Mouse (Mus musculus): ENCODE results near the gene Ly6g5b. TPM values are rescaled to one million over a fixed set of nuclear protein-coding genes. Genes with fewer than 3 reads are reported as not detected.

Gene Ly6g5b
- polyA plus RNA-seq, 1 experiment from 2014 or later: 0.86 TPM

DNA sequence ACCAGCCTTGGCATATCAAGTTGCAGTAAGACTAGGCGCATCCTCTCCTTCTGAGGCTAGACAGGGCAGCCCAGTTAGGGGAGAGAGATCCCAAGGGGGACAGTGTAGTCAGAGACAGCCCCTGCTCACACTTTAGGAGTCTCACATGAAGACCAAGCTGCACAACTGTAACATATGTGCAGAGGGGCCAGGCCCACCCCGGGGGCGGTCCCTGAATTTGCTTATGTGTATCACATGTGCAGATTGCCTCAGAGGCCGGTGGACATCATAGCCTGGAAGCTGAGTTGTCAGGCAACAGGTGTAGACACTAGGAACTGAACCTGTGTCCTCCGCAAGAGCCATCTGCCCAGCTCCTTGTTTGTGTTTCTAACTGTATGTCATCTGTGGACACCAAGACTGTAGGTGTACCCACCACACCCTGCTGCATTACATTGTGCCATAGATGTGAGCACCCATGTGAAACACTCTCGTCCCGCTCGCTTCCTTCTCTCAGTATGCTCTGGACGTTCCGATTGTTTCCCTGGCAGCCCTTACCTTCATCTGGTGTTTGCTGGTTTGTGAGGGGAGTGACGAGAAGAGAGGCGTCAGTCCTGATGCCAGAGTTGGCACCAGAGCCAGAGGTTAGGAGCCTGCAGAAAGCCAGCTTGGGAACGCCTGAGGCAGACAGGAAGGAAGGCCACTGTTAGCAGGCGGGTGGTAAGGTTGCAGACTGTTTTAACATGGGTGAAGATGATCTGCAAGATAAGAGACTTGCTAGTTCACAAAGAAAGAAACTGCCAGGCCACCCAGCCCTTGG is 22.6 kb downstream of the Ly6g5b start:
- no peak overlapping the region for H3K4me2 ChIP-seq
- H3K9me3 ChIP-seq (ENCODE audit: control insufficient read depth, low read length): no peaks in the 10 kb centered on the region
- DNase-seq (ENCODE audit: low spot score, missing footprints): no peak
- peaks cover 5% of the 10 kb centered on the region for H3K4me1 ChIP-seq (ENCODE audit: control insufficient read depth, insufficient read depth, low read length)
- no peak overlapping the region for H3K9ac ChIP-seq (ENCODE audit: low read length)
- whole genome bisulfite sequencing: 88% methylated on average over 14 of the region's 14 CpGs
- H3K4me3 ChIP-seq (ENCODE audit: low read depth, low read length): no peak overlapping the region
- ATAC-seq (ENCODE audit: low FRiP score): no peak
- peaks cover 5% of the 10 kb centered on the region; the same call in 1 of the 2 replicates for H3K36me3 ChIP-seq (ENCODE audit: control insufficient read depth, insufficient read depth, low read length)
- H3K27ac ChIP-seq (ENCODE audit: low read depth, low read length): no peak overlapping the region
- H3K27me3 ChIP-seq (ENCODE audit: control insufficient read depth, insufficient read depth, low read length): no peaks in the 10 kb centered on the region

DNA sequence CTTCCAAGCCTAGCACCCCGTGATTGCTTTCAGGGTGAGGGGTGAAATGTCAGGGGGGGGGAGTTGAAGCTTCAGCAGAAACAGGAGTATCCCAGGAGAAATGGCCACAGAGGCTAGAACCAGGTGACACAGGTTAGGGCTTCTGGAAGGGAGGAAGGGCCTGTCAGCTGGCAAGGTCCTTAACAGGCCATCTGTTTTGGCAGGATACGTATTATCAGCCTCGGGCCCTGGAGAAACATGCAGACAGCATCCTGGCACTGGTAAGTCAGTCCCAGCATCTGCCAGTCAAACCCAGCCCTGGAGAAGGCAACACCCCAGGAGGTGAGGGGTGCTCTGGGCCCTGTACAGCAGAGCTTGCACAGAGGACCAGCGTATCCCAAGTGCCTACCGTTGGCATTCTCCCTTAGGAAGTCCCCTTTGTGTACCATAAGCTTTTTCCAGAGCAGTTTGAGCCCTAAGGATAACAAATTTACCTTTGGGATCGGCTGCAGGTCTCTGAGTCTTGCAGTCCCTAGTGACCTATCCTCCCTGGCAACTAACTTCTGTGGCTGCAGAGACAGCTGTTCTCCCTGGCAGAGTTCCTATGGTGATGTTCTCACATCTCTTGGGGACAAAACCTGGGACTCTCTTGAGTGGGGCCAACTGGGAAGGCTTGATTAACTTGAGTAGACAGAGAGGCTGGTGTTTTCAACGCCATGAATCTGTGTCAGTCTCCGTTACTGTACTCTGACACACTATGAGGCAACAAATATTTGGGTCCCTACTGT is 24.9 kb downstream of the Ly6g5b start:
- H3K36me3 ChIP-seq (ENCODE audit: control insufficient read depth, insufficient read depth, low read length): peaks cover 2% of the 10 kb centered on the region; the same call in 1 of the 2 replicates
- peak overlapping the region; percentile 92; the same call in 1 of the 2 replicates for H3K9ac ChIP-seq (ENCODE audit: low read length)
- no peaks in the 10 kb centered on the region for H3K27me3 ChIP-seq (ENCODE audit: control insufficient read depth, insufficient read depth, low read length)
- DNase-seq (ENCODE audit: low spot score, missing footprints) (no peak), ATAC-seq (ENCODE audit: low FRiP score) (no peak)
- peak overlapping the region; percentile 60 for H3K4me3 ChIP-seq (ENCODE audit: low read depth, low read length)
- H3K4me2 ChIP-seq: peak overlapping the region; percentile 47
- H3K4me1 ChIP-seq (ENCODE audit: control insufficient read depth, insufficient read depth, low read length): peaks cover 5% of the 10 kb centered on the region
- no peak overlapping the region for H3K27ac ChIP-seq (ENCODE audit: low read depth, low read length)
- 82% methylated on average over 8 of the region's 8 CpGs for WGBS
- H3K9me3 ChIP-seq (ENCODE audit: control insufficient read depth, low read length): no peaks in the 10 kb centered on the region

DNA sequence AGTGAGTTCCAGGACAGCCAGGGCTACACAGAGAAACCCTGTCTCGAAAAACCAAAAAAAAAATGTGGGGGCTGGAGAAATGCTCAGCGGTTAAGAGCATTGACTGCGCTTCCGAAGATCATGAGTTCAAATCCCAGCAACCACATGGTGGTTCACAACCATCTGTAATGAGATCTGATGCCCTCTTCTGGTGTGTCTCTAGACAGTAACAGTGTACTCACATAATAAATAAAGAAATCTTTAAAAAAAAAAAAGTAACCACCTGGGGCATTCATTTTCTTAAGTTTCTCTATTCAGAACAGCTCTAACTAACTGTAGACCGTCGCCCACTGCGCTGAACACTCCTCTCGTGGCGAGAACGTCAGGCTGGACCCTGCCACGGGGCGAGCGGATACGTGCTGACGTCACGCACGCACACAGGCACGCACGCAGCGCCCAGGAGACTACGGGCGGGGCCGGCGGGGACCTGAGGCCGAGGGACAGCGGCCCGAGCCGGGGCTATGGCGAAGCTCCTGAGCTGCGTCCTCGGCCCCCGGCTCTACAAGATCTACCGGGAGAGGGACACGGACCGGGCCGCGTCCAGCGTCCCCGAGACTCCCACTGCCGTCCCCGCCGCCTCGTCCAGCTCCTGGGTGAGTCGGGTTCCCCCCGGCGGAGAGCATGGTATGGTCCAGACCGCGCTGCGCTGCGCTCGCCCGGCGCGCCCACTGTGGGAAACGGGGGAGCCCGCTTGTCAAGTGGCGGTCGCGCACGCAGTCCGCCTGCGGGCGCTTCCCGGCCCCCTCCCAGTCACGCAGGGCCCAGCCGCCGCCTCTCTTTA is 26.2 kb downstream of the Ly6g5b start, which contains the start of gene Abhd16a:
Gene Abhd16a, plus strand, starts transcription at position 439 of the 820 bp plus-strand sequence.
- peak; percentile 98 for ATAC-seq (ENCODE audit: low FRiP score)
- 4% methylated on average over 65 of the region's 67 CpGs for WGBS
- peak within 1 kb of the TSS; percentile 47 for H3K4me2 ChIP-seq
- peak within 1 kb of the TSS; percentile 92 for H3K9ac ChIP-seq (ENCODE audit: low read length)
- peaks cover 2% of the 10 kb centered on the region; the same call in 1 of the 2 replicates for H3K36me3 ChIP-seq (ENCODE audit: control insufficient read depth, insufficient read depth, low read length)
- no peaks in the 10 kb centered on the region for H3K27me3 ChIP-seq (ENCODE audit: control insufficient read depth, insufficient read depth, low read length)
- H3K4me3 ChIP-seq (ENCODE audit: low read depth, low read length): peak within 1 kb of the TSS; percentile 60
- peaks cover 5% of the 10 kb centered on the region for H3K4me1 ChIP-seq (ENCODE audit: control insufficient read depth, insufficient read depth, low read length)
- peak; percentile 99 for DNase-seq (ENCODE audit: low spot score, missing footprints)
- H3K9me3 ChIP-seq (ENCODE audit: control insufficient read depth, low read length): no peaks in the 10 kb centered on the region
- H3K27ac ChIP-seq (ENCODE audit: low read depth, low read length): peak within 1 kb of the TSS; percentile 94

- Histone ChIP-seq H3K9ac (ENCODE audit: low read length) (no peak overlapping the region), H3K27ac (ENCODE audit: low read depth, low read length) (no peak overlapping the region), H3K27me3 (ENCODE audit: control insufficient read depth, insufficient read depth, low read length) (no peaks in the 10 kb centered on the region), H3K9me3 (ENCODE audit: control insufficient read depth, low read length) (no peaks in the 10 kb centered on the region), H3K36me3 (ENCODE audit: control insufficient read depth, insufficient read depth, low read length) (no peaks in the 10 kb centered on the region), H3K4me3 (ENCODE audit: low read depth, low read length) (no peak overlapping the region), H3K4me2 (no peak overlapping the region), H3K4me1 (ENCODE audit: control insufficient read depth, insufficient read depth, low read length) (peaks cover 5% of the 10 kb centered on the region)
- ATAC-seq (ENCODE audit: low FRiP score) (no peak), DNase-seq (ENCODE audit: low spot score, missing footprints) (no peak)
- WGBS: 57% methylated on average over 2 of the region's 2 CpGs
These were observed 27.1 kb downstream of the Ly6g5b start for GRCm38 (mm10) chr17:35088151-35088550.

- H3K9me3 ChIP-seq (ENCODE audit: control insufficient read depth, low read length): no peaks in the 10 kb centered on the region
- no peak within 1 kb of the TSS for H3K4me2 ChIP-seq
- ATAC-seq (ENCODE audit: low FRiP score) (no peak), DNase-seq (ENCODE audit: low spot score, missing footprints) (no peak)
- no peaks in the 10 kb centered on the region for H3K36me3 ChIP-seq (ENCODE audit: control insufficient read depth, insufficient read depth, low read length)
- no peak within 1 kb of the TSS for H3K9ac ChIP-seq (ENCODE audit: low read length)
- peaks cover 5% of the 10 kb centered on the region for H3K4me1 ChIP-seq (ENCODE audit: control insufficient read depth, insufficient read depth, low read length)
- no peak within 1 kb of the TSS for H3K4me3 ChIP-seq (ENCODE audit: low read depth, low read length)
- 81% methylated on average over 7 of the region's 7 CpGs for WGBS
- no peaks in the 10 kb centered on the region for H3K27me3 ChIP-seq (ENCODE audit: control insufficient read depth, insufficient read depth, low read length)
- no peak within 1 kb of the TSS for H3K27ac ChIP-seq (ENCODE audit: low read depth, low read length)
These were observed 29.9 kb downstream of the Ly6g5b start, which contains the start of gene Ly6g6f for GRCm38 (mm10) chr17:35085208-35085865. Ly6g6f (minus strand) TSS chr17:35085610.

- 83% methylated on average over 3 of the region's 3 CpGs for WGBS
- Histone ChIP-seq H3K4me2 (no peak overlapping the region), H3K4me1 (ENCODE audit: control insufficient read depth, insufficient read depth, low read length) (no peaks in the 10 kb centered on the region), H3K36me3 (ENCODE audit: control insufficient read depth, insufficient read depth, low read length) (no peaks in the 10 kb centered on the region), H3K9ac (ENCODE audit: low read length) (no peak overlapping the region), H3K27ac (ENCODE audit: low read depth, low read length) (no peak overlapping the region), H3K27me3 (ENCODE audit: control insufficient read depth, insufficient read depth, low read length) (no peaks in the 10 kb centered on the region), H3K4me3 (ENCODE audit: low read depth, low read length) (no peak overlapping the region), H3K9me3 (ENCODE audit: control insufficient read depth, low read length) (no peaks in the 10 kb centered on the region)
- DNase-seq (ENCODE audit: low spot score, missing footprints) (no peak), ATAC-seq (ENCODE audit: low FRiP score) (no peak)
These were observed 31.2 kb downstream of the Ly6g5b start for GRCm38 (mm10) chr17:35083929-35084497.

GRCm38 (mm10) chr17:35082841-35083576 is 32.2 kb downstream of the Ly6g5b start:
- Histone ChIP-seq H3K9ac (ENCODE audit: low read length) (no peak overlapping the region), H3K4me1 (ENCODE audit: control insufficient read depth, insufficient read depth, low read length) (no peaks in the 10 kb centered on the region), H3K4me2 (no peak overlapping the region), H3K27me3 (ENCODE audit: control insufficient read depth, insufficient read depth, low read length) (no peaks in the 10 kb centered on the region), H3K9me3 (ENCODE audit: control insufficient read depth, low read length) (no peaks in the 10 kb centered on the region), H3K36me3 (ENCODE audit: control insufficient read depth, insufficient read depth, low read length) (no peaks in the 10 kb centered on the region), H3K27ac (ENCODE audit: low read depth, low read length) (no peak overlapping the region), H3K4me3 (ENCODE audit: low read depth, low read length) (no peak overlapping the region)
- DNase-seq (ENCODE audit: low spot score, missing footprints) (no peak), ATAC-seq (ENCODE audit: low FRiP score) (no peak)
- WGBS: 88% methylated on average over 16 of the region's 16 CpGs

Data from midbrain, embryonic 11.5 days (tissue).